8 mouse cellular contexts compared by ENCODE assay signal in the genomic region with DNA sequence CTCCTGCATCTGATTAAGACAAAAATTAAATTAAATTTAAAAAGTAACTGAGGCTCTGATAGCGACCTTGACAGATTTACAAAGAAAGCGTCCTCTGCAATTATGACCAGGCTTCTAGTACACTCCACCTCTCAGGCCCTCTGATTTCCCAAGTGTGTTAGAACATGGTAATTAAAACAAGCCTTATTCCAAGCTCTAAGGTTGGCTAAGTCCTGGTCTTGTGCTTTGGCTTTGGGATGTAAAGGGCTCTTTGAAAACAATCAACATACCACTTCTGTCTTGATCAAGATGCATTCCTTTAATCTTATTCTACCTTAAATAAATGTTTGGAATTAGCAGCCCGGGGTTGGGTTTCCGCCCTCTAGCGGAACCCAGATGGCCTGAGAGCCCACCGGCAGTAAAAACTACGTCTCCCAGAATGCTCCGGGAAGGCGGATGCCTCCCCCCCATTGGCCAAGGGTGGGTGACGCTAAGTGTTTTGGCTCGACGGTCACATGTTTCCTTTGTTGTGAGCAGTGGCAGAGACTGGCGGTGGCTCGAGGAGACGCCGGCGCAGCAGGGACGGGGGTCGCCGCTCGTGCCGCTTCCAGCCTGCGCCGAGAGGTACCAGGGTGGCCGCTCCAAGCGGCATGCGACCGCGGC. TPM values are rescaled to one million over a fixed set of nuclear protein-coding genes. Genes with fewer than 3 reads are reported as not detected.
A peak's percentile ranks its signal among the peaks of the same experiment; 100 is the strongest.
DNase-seq lines count a peak whose midpoint lies in the region; ATAC-seq and TF ChIP-seq lines count a peak whose summit lies in the region.

A gene (plus strand): TSS at position 474 of the 642 bp plus-strand sequence.

- 2% methylated on average over 29 of the region's 29 CpGs for WGBS in hindbrain, embryonic 13.5 days

- peak; percentile 90 for TF ChIP-seq CTCF in Patski (IDR thresholded peaks at IDR 0.05)

- peak within 1 kb of the TSS; percentile 99 for H3K9ac ChIP-seq in hindbrain, embryonic 13.5 days

- in situ Hi-C loops in Patski (cut with MboI; ENCODE audit: low pct_unique_long_range_greater_than_20kb), result loop anchor here (10.0 to 25.0 kb wide), 2 partner anchors 182 to 360 kb away; no protein-coding TSS in a partner anchor

- H3K27me3 ChIP-seq in Patski, result no peaks in the 10 kb centered on the region
- H3K27me3 ChIP-seq in hindbrain, embryonic 13.5 days, result no peaks in the 10 kb centered on the region

- peaks cover 3% of the 10 kb centered on the region; the same call in 1 of the 2 replicates for H3K36me3 ChIP-seq in hindbrain, embryonic 13.5 days

- peak; percentile 93 for ATAC-seq in Patski
- peak; percentile 97 for ATAC-seq in hindbrain, embryonic 13.5 days (ENCODE audit: low FRiP score)

- peak; percentile 78 for DNase-seq in Patski (ENCODE audit: low read depth, low spot score)
- peak; percentile 94 to 95 for DNase-seq in cerebellum, postnatal 14 days
- DNase-seq in frontal cortex, postnatal 14 days (ENCODE audit: low spot score in 2 of 2), result peak; percentile 91 to 93
- peak; percentile 75 for DNase-seq in layer of hippocampus, postnatal 25 days (ENCODE audit: extremely low spot score in 1 of 2, low spot score in 1 of 2)
- peak; percentile 97 for DNase-seq in lung, postnatal 25 days (ENCODE audit: low spot score)
- peak; percentile 96 for DNase-seq in retina, embryonic 14.5 days (ENCODE audit: low spot score)
- DNase-seq in urinary bladder, adult 18-20 months (ENCODE audit: low spot score in 2 of 2), result peak; percentile 74 to 90

- peak within 1 kb of the TSS; percentile 99 for H3K27ac ChIP-seq in hindbrain, embryonic 13.5 days

- no peaks in the 10 kb centered on the region for H3K9me3 ChIP-seq in hindbrain, embryonic 13.5 days

- POLR2A ChIA-PET in Patski (lab: Charles Lee), result no interaction called here

- CTCF ChIA-PET in Patski (lab: Charles Lee), result interaction anchor here (1.5 kb wide), 1 partner anchor 22 kb away, joined by 3 read pairs; no protein-coding TSS in a partner anchor

- peak within 1 kb of the TSS; percentile 89 for H3K4me3 ChIP-seq in hindbrain, embryonic 13.5 days

- H3K4me1 ChIP-seq in hindbrain, embryonic 13.5 days (replicated peaks), result peaks cover 10% of the 10 kb centered on the region

- peak within 1 kb of the TSS; percentile 61 for H3K4me2 ChIP-seq in hindbrain, embryonic 13.5 days

RNA-seq across cellular contexts. Expression of the gene that starts here (rescaled TPM):
- polyA plus RNA-seq in Patski (2021), result 58.2 TPM
- polyA plus RNA-seq in hindbrain, embryonic 13.5 days (2015; fragmentation: Nextera tagmentation; extraction: Ambion mirVana), result 59.6 and 60.9 TPM in 2 replicates
- total RNA-seq in layer of hippocampus, postnatal 25 days (2021), result 10 to 100 TPM; 81.5 to 82.6 TPM

Comparison
In these comparisons a context has a peak if more than half of its experiments do, and no peak if none do; other contexts are left out.
1. Peak in every context shown above with its lines: DNase-seq, ATAC-seq, H3K4me3 ChIP-seq and H3K27ac ChIP-seq.